Mouse (Mus musculus): ENCODE data around the gene Tnni3. TPM values are rescaled to one million over a fixed set of nuclear protein-coding genes. Genes with fewer than 3 reads are reported as not detected.
A peak's percentile ranks its signal among the peaks of the same experiment; 100 is the strongest.
"Not testable (repeated sequence)": the region's sequence is repeated elsewhere in the genome, so short reads cannot be mapped to it uniquely, and the experiment has no call there.

Gene Tnni3
- 5.1 and 8.8 TPM in 2 replicates for total RNA-seq (2015)
- 1.7 TPM in 1 of 2 replicates, not detected in the other for total RNA-seq (2017)

GRCm38 (mm10) chr7:4524212-4524922, at the start of gene Tnni3:
Gene Tnni3 (minus strand): TSS chr7:4524229.
- ATAC-seq (ENCODE audit: poor library complexity, severe bottlenecking), result peak; percentile 64

- ATAC-seq (ENCODE audit: poor library complexity, severe bottlenecking), result peak; percentile 95
Measured at GRCm38 (mm10) chr7:4572361-4572760, 48.3 kb upstream of the Tnni3 start.

GRCm38 (mm10) chr7:4562660-4563059, 38.6 kb upstream of the Tnni3 start:
- ATAC-seq (ENCODE audit: poor library complexity, severe bottlenecking), result no peak

GRCm38 (mm10) chr7:4557167-4557560, 33.1 kb upstream of the Tnni3 start:
- ATAC-seq (ENCODE audit: poor library complexity, severe bottlenecking), result no peak

GRCm38 (mm10) chr7:4556256-4557166, 32.5 kb upstream of the Tnni3 start:
- peak; percentile 100 for ATAC-seq (ENCODE audit: poor library complexity, severe bottlenecking)

- ATAC-seq (ENCODE audit: poor library complexity, severe bottlenecking), result no peak
Measured at GRCm38 (mm10) chr7:4547221-4547641, 23.2 kb upstream of the Tnni3 start, which contains the start of gene Syt5. Gene Syt5 (minus strand): TSS chr7:4547541.

GRCm38 (mm10) chr7:4546591-4547131, 22.6 kb upstream of the Tnni3 start:
- ATAC-seq (ENCODE audit: poor library complexity, severe bottlenecking), result no peak

- no peak for ATAC-seq (ENCODE audit: poor library complexity, severe bottlenecking)
Measured at GRCm38 (mm10) chr7:4546050-4546449, 22.0 kb upstream of the Tnni3 start.

GRCm38 (mm10) chr7:4542013-4542412, 18.0 kb upstream of the Tnni3 start:
- ATAC-seq (ENCODE audit: poor library complexity, severe bottlenecking), result no peak

GRCm38 (mm10) chr7:4541344-4541743, 17.3 kb upstream of the Tnni3 start:
- ATAC-seq (ENCODE audit: poor library complexity, severe bottlenecking), result no peak

- ATAC-seq (ENCODE audit: poor library complexity, severe bottlenecking), result no peak
Measured at GRCm38 (mm10) chr7:4539019-4539418, 15.0 kb upstream of the Tnni3 start.

GRCm38 (mm10) chr7:4537181-4537580, 13.2 kb upstream of the Tnni3 start:
- ATAC-seq (ENCODE audit: poor library complexity, severe bottlenecking), result no peak

GRCm38 (mm10) chr7:4536369-4536768, 12.3 kb upstream of the Tnni3 start:
- ATAC-seq (ENCODE audit: poor library complexity, severe bottlenecking), result no peak

GRCm38 (mm10) chr7:4532005-4532729, 8.1 kb upstream of the Tnni3 start, which contains the start of gene Dnaaf3:
Gene Dnaaf3 (minus strand): TSS chr7:4532453.
- ATAC-seq (ENCODE audit: poor library complexity, severe bottlenecking), result peak; percentile 56

- ATAC-seq (ENCODE audit: poor library complexity, severe bottlenecking), result not testable (repeated sequence)
Measured at GRCm38 (mm10) chr7:4530166-4530565, 6.1 kb upstream of the Tnni3 start.

GRCm38 (mm10) chr7:4527302-4527689, 3.3 kb upstream of the Tnni3 start:
- no peak for ATAC-seq (ENCODE audit: poor library complexity, severe bottlenecking)

- ATAC-seq (ENCODE audit: poor library complexity, severe bottlenecking), result peak; percentile 96
Measured at GRCm38 (mm10) chr7:4526341-4527301, 2.6 kb upstream of the Tnni3 start.

- ATAC-seq (ENCODE audit: poor library complexity, severe bottlenecking), result no peak
Measured at GRCm38 (mm10) chr7:4523205-4524130, 561 bp downstream of the Tnni3 start.
